Mouse (Mus musculus) stomach, embryonic 16.5 days (tissue): Measurements from ENCODE around the gene Tmem270. TPM values are rescaled to one million over a fixed set of nuclear protein-coding genes. Genes with fewer than 3 reads are reported as not detected.
A peak's percentile ranks its signal among the peaks of the same experiment; 100 is the strongest.

Experiments used
- ATAC-seq: fragments of 200-750 bp; cut with Nextera tagmentation; 2 replicates; pipeline ENCODE4 v1.8.0; 2017; ENCODE audit warnings: moderate number of reproducible peaks, moderate TSS enrichment; ENCODE audit not compliant: insufficient read depth, low FRiP score
- H3K27ac ChIP-seq: fragments of 300-500 bp; sonication (generic); 2 replicates; pipeline ENCODE4 v1.5.1; 2014; ENCODE audit warnings: low read length
- H3K27me3 ChIP-seq: fragments of 300-500 bp; sonication (generic); 2 replicates; pipeline ENCODE4 v1.6.1; 2014; ENCODE audit warnings: low read length, control low read depth, mixed read lengths; ENCODE audit not compliant: control insufficient read depth, insufficient read depth
- H3K36me3 ChIP-seq: fragments of 300-500 bp; sonication (generic); 2 replicates; pipeline ENCODE4 v1.6.1; 2014; ENCODE audit warnings: low read length; ENCODE audit not compliant: control insufficient read depth, insufficient read depth
- H3K4me1 ChIP-seq: fragments of 300-500 bp; sonication (generic); 2 replicates; pipeline ENCODE4 v1.6.1; 2014; ENCODE audit warnings: low read length, control low read depth, mixed read lengths; ENCODE audit not compliant: control insufficient read depth, insufficient read depth
- H3K4me2 ChIP-seq: fragments of 300-500 bp; sonication (generic); 2 replicates; pipeline ENCODE4 v1.6.1; 2014; ENCODE audit warnings: low read depth, low read length, mixed read lengths
- H3K4me3 ChIP-seq: fragments of 300-500 bp; sonication (generic); replicated peaks from 2 replicates; pipeline ENCODE4 v1.5.1; 2014; ENCODE audit warnings: mild to moderate bottlenecking, low read length
- H3K9ac ChIP-seq: fragments of 300-500 bp; sonication (generic); 2 replicates; pipeline ENCODE4 v1.6.1; 2014; ENCODE audit warnings: low read length
- H3K9me3 ChIP-seq: fragments of 300-500 bp; sonication (generic); replicated peaks from 2 replicates; pipeline ENCODE4 v1.6.1; 2016; ENCODE audit warnings: low read length, control low read depth; ENCODE audit not compliant: control insufficient read depth
- WGBS: fragments of 180-500 bp; shearing (Covaris S2); extraction: QIAGEN DNeasy Blood & Tissue Kit; methylation state at CpG from one replicate; pipeline ENCODE4 v1.1.7; 2014; 5-methylcytosine and 5-hydroxymethylcytosine counted together
- polyA plus RNA-seq: library from polyadenylated mRNA; unstranded; fragments of >200 nt; fragmentation: Nextera tagmentation; extraction: Ambion mirVana; gene quantifications from 2 replicates; pipeline ENCODE4 v1.2.1, GENCODE M21; 2015

The Tmem270 gene
- polyA plus RNA-seq, 1 experiment from 2014 or later, result not detected

- 86% methylated on average over 8 of the region's 8 CpGs for WGBS
- ATAC-seq, result no peak
- peak overlapping the region; percentile 99; the same call in 1 of the 2 replicates for H3K4me2 ChIP-seq
- no peak overlapping the region for H3K9ac ChIP-seq
- no peaks in the 10 kb centered on the region for H3K36me3 ChIP-seq
- H3K4me3 ChIP-seq, result no peak overlapping the region; the same call in 1 of the 2 replicates
- peaks cover 6% of the 10 kb centered on the region; the same call in 1 of the 2 replicates for H3K4me1 ChIP-seq
- no peak overlapping the region for H3K27ac ChIP-seq
- no peaks in the 10 kb centered on the region for H3K9me3 ChIP-seq
- H3K27me3 ChIP-seq, result no peaks in the 10 kb centered on the region
These were observed 26.7 kb upstream of the Tmem270 start for GRCm38 (mm10) chr5:134933281-134933680.

- Histone ChIP-seq H3K27me3 (no peaks in the 10 kb centered on the region), H3K27ac (peak overlapping the region; percentile 79; the same call in 1 of the 2 replicates), H3K4me3 (peak overlapping the region; percentile 79), H3K4me1 (peaks cover 6% of the 10 kb centered on the region; the same call in 1 of the 2 replicates), H3K36me3 (no peaks in the 10 kb centered on the region), H3K4me2 (peak overlapping the region; percentile 99), H3K9ac (peak overlapping the region; percentile 85), H3K9me3 (no peaks in the 10 kb centered on the region)
- WGBS, result 44% methylated on average over 9 of the region's 9 CpGs
- peak; percentile 31; the same call in 1 of the 2 replicates for ATAC-seq
These were observed 26.4 kb upstream of the Tmem270 start for GRCm38 (mm10) chr5:134932903-134933276.

DNA sequence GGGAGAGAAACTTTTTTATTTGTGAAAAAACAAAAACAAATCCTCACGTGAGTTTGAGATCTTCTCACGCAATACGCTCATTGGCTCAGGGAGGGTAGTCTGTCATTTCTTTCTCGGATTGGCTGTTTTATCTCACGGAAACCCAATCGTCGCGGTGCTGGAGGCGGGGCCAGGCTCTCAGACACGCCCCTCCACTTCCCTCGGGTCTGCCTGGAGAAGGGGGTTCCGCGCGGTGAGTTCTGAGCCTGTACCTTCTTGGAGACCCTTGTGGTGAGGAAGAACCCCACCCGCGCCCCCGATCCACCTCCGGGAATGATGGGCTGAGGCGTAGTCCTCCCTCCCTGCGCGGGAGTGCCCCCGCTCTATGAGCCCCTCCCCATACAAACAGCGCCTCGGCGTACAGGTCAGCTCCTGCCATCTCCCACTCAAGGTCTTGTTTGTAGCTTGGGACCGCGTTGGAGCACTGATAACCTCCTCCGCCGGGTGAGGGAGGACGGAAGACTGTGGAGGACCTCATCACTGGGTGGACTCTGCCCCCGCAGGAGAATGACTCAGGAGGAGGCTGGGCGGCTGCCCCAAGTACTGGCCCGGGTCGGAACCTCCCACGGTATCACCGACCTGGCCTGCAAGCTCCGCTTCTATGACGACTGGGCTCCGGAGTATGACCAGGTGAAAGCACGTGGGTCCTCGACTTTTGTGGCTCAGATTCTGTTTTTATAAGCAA, 25.8 kb upstream of the Tmem270 start, which contains the start of gene Mettl27:
Mettl27 (plus strand) TSS at position 190 of the 724 bp plus-strand sequence.
- WGBS, result under 1% methylated on average over 41 of the region's 41 CpGs
- Histone ChIP-seq H3K9me3 (no peaks in the 10 kb centered on the region), H3K36me3 (no peaks in the 10 kb centered on the region), H3K4me2 (peak within 1 kb of the TSS; percentile 99), H3K27me3 (no peaks in the 10 kb centered on the region), H3K4me3 (peak within 1 kb of the TSS; percentile 79), H3K4me1 (peaks cover 6% of the 10 kb centered on the region; the same call in 1 of the 2 replicates), H3K9ac (peak within 1 kb of the TSS; percentile 85), H3K27ac (peak within 1 kb of the TSS; percentile 79)
- peak; percentile 93 for ATAC-seq

GRCm38 (mm10) chr5:134929988-134930387, 23.5 kb upstream of the Tmem270 start:
- ATAC-seq, result no peak
- no peak overlapping the region for H3K9ac ChIP-seq
- WGBS, result 83% methylated on average over 2 of the region's 2 CpGs

DNA sequence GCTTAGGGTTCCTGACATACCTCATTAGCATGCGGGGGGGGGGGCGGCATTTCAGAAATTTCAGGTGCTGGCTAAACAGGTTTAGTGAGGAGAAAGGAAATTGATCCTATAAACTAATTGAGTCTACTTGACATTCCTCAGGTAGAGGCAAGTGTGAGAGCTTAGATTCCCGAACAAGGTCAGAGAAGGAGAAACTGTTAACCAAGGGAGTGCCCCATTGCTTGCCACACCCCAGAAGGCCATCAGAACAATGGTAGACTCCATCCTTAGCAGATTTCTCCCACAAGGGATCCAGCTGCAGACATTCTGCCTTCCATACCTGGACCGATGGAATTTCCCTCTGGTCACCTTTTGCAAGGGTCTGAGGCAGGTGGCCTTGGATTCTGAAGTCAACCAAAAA, 20.2 kb upstream of the Tmem270 start:
- Histone ChIP-seq H3K9ac (no peak overlapping the region), H3K36me3 (no peaks in the 10 kb centered on the region), H3K4me3 (no peak overlapping the region), H3K4me2 (no peak overlapping the region), H3K27me3 (no peaks in the 10 kb centered on the region), H3K9me3 (no peaks in the 10 kb centered on the region), H3K27ac (no peak overlapping the region), H3K4me1 (no peaks in the 10 kb centered on the region)
- 61% methylated on average over 4 of the region's 4 CpGs for WGBS
- ATAC-seq, result no peak

More at GRCm38 (mm10) chr5:134929988-134930387, 23.5 kb upstream of the Tmem270 start:
- H3K4me2 ChIP-seq, result no peak overlapping the region
- no peaks in the 10 kb centered on the region for H3K9me3 ChIP-seq
- H3K27me3 ChIP-seq, result no peaks in the 10 kb centered on the region
- H3K4me3 ChIP-seq, result no peak overlapping the region
- peaks cover 6% of the 10 kb centered on the region; the same call in 1 of the 2 replicates for H3K4me1 ChIP-seq
- H3K36me3 ChIP-seq, result no peaks in the 10 kb centered on the region
- no peak overlapping the region for H3K27ac ChIP-seq

- no peak overlapping the region for H3K4me3 ChIP-seq
- no peaks in the 10 kb centered on the region for H3K36me3 ChIP-seq
- no peak overlapping the region for H3K4me2 ChIP-seq
- no peak overlapping the region for H3K27ac ChIP-seq
- H3K27me3 ChIP-seq, result no peaks in the 10 kb centered on the region
- no peak overlapping the region for H3K9ac ChIP-seq
- H3K9me3 ChIP-seq, result no peaks in the 10 kb centered on the region
- no peak for ATAC-seq
- WGBS, result 61% methylated on average over 6 of the region's 6 CpGs
- H3K4me1 ChIP-seq, result no peaks in the 10 kb centered on the region
These were observed 16.6 kb upstream of the Tmem270 start for GRCm38 (mm10) chr5:134923141-134923540.

- H3K4me2 ChIP-seq, result no peak overlapping the region
- no peak for ATAC-seq
- H3K4me1 ChIP-seq, result no peaks in the 10 kb centered on the region
- no peak overlapping the region for H3K27ac ChIP-seq
- no peak overlapping the region for H3K9ac ChIP-seq
- no peaks in the 10 kb centered on the region; the same call in 1 of the 2 replicates for H3K9me3 ChIP-seq
- H3K27me3 ChIP-seq, result no peaks in the 10 kb centered on the region
- H3K4me3 ChIP-seq, result no peak overlapping the region
- WGBS, result 86% methylated on average over 8 of the region's 8 CpGs
- no peaks in the 10 kb centered on the region for H3K36me3 ChIP-seq
These were observed 14.6 kb upstream of the Tmem270 start for GRCm38 (mm10) chr5:134921106-134921505.

- no peak for ATAC-seq
- Histone ChIP-seq H3K4me3 (no peak overlapping the region), H3K4me1 (no peaks in the 10 kb centered on the region), H3K36me3 (no peaks in the 10 kb centered on the region), H3K4me2 (no peak overlapping the region), H3K9ac (no peak overlapping the region), H3K27ac (no peak overlapping the region), H3K27me3 (no peaks in the 10 kb centered on the region), H3K9me3 (no peaks in the 10 kb centered on the region; the same call in 1 of the 2 replicates)
- WGBS, result 75% methylated on average over 6 of the region's 6 CpGs
These were observed 13.7 kb upstream of the Tmem270 start for GRCm38 (mm10) chr5:134920106-134920687.

GRCm38 (mm10) chr5:134919097-134919496, 12.6 kb upstream of the Tmem270 start:
- H3K4me2 ChIP-seq, result no peak overlapping the region
- H3K9me3 ChIP-seq, result no peaks in the 10 kb centered on the region; the same call in 1 of the 2 replicates
- no peak overlapping the region for H3K27ac ChIP-seq
- no peaks in the 10 kb centered on the region for H3K4me1 ChIP-seq
- no peak overlapping the region for H3K4me3 ChIP-seq
- no peaks in the 10 kb centered on the region for H3K27me3 ChIP-seq
- H3K9ac ChIP-seq, result no peak overlapping the region
- H3K36me3 ChIP-seq, result no peaks in the 10 kb centered on the region
- peak; percentile 80 for ATAC-seq
- 82% methylated on average over 3 of the region's 3 CpGs for WGBS
